Mouse (Mus musculus): ENCODE measurements around the gene Eea1.

The Eea1 gene

GRCm38 (mm10) chr10:95949410-95949809, 9.0 kb downstream of the Eea1 start:
- no peak for DNase-seq (ENCODE audit: low read depth, low spot score)

GRCm38 (mm10) chr10:95950194-95950593, 9.7 kb downstream of the Eea1 start:
- no peak for DNase-seq (ENCODE audit: low read depth, low spot score)

- no peak for DNase-seq (ENCODE audit: low read depth, low spot score)
Observed at GRCm38 (mm10) chr10:95950797-95951196, 10.3 kb downstream of the Eea1 start.

GRCm38 (mm10) chr10:95951346-95951745, 10.9 kb downstream of the Eea1 start:
- DNase-seq (ENCODE audit: low read depth, low spot score): no peak

- no peak for DNase-seq (ENCODE audit: low read depth, low spot score)
Observed at GRCm38 (mm10) chr10:95956629-95957028, 16.2 kb downstream of the Eea1 start.

- no peak for DNase-seq (ENCODE audit: low read depth, low spot score)
Observed at GRCm38 (mm10) chr10:95957574-95957973, 17.1 kb downstream of the Eea1 start.

- DNase-seq (ENCODE audit: low read depth, low spot score): no peak
Observed at GRCm38 (mm10) chr10:95964679-95965078, 24.2 kb downstream of the Eea1 start.

- DNase-seq (ENCODE audit: low read depth, low spot score): no peak
Observed at GRCm38 (mm10) chr10:95969694-95970093, 29.2 kb downstream of the Eea1 start.

GRCm38 (mm10) chr10:95970744-95971212, 30.3 kb downstream of the Eea1 start:
- no peak for DNase-seq (ENCODE audit: low read depth, low spot score)

GRCm38 (mm10) chr10:95971341-95971740, 30.9 kb downstream of the Eea1 start:
- no peak for DNase-seq (ENCODE audit: low read depth, low spot score)

GRCm38 (mm10) chr10:95971942-95972341, 31.5 kb downstream of the Eea1 start:
- DNase-seq (ENCODE audit: low read depth, low spot score): no peak

- no peak for DNase-seq (ENCODE audit: low read depth, low spot score)
Observed at GRCm38 (mm10) chr10:95974462-95974861, 34.0 kb downstream of the Eea1 start.

GRCm38 (mm10) chr10:95976798-95977197, 36.3 kb downstream of the Eea1 start:
- DNase-seq (ENCODE audit: low read depth, low spot score): no peak

GRCm38 (mm10) chr10:95989731-95990130, 49.3 kb downstream of the Eea1 start:
- DNase-seq (ENCODE audit: low read depth, low spot score): no peak

- no peak for DNase-seq (ENCODE audit: low read depth, low spot score)
Observed at GRCm38 (mm10) chr10:95991176-95991575, 50.7 kb downstream of the Eea1 start.

GRCm38 (mm10) chr10:96000904-96001303, 60.5 kb downstream of the Eea1 start:
- DNase-seq (ENCODE audit: low read depth, low spot score): no peak

- DNase-seq (ENCODE audit: low read depth, low spot score): no peak
Observed at GRCm38 (mm10) chr10:96015738-96016137, 75.3 kb downstream of the Eea1 start.

GRCm38 (mm10) chr10:96017418-96017817, 77.0 kb downstream of the Eea1 start:
- DNase-seq (ENCODE audit: low read depth, low spot score): no peak

- DNase-seq (ENCODE audit: low read depth, low spot score): peak; percentile 40
Observed at GRCm38 (mm10) chr10:96033356-96033984, 93.0 kb downstream of the Eea1 start.

- no peak for DNase-seq (ENCODE audit: low read depth, low spot score)
Observed at GRCm38 (mm10) chr10:96034106-96034505, 93.7 kb downstream of the Eea1 start.

GRCm38 (mm10) chr10:96035951-96036350, 95.5 kb downstream of the Eea1 start:
- no peak for DNase-seq (ENCODE audit: low read depth, low spot score)

- no peak for DNase-seq (ENCODE audit: low read depth, low spot score)
Observed at GRCm38 (mm10) chr10:96044216-96044615, 103.8 kb downstream of the Eea1 start.

- DNase-seq (ENCODE audit: low read depth, low spot score): no peak
Observed at GRCm38 (mm10) chr10:96047960-96048536, 107.6 kb downstream of the Eea1 start.

Measured in embryo, embryonic 11.5 days (tissue).